Mouse (Mus musculus) B cell, adult 2 months (primary cell): ENCODE data around the gene Gm17359.
"Not testable (repeated sequence)": the region's sequence is repeated elsewhere in the genome, so short reads cannot be mapped to it uniquely, and the experiment has no call there.

ENCODE experiments used
- DNase-seq, 2 experiments: peaks; one replicate each; pipeline ENCODE4 v3.0.0; 2022

Gm17359 gene

GRCm38 (mm10) chr3:79416944-79417680 lies 80.7 kb downstream of the Gm17359 start:
- DNase-seq, result no peak

DNA sequence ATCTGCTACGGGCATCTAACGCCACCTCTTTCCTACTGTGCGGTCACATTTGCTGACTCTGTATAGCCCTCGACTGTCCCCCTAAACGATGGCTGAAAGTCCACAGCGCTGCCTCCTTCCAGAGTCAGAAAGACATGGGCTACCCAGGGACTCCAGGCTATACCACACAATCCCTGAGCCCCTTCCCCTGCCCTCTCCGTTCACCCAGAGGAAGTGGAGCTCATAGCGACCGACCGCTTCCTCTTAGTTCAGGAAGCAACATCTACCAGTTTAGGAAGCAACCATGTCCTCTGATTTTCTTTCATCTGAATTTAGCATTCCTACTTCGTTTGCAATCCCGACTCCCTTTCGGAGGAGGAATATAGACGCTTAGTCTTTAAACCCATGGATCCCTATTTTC lies 82.5 kb downstream of the Gm17359 start:
- DNase-seq, result no peak

- no peak for DNase-seq
Measured at GRCm38 (mm10) chr3:79425441-79425840, 89.0 kb downstream of the Gm17359 start.

GRCm38 (mm10) chr3:79433593-79433992 lies 97.1 kb downstream of the Gm17359 start:
- no peak for DNase-seq

GRCm38 (mm10) chr3:79434436-79434835 lies 98.0 kb downstream of the Gm17359 start:
- DNase-seq, result no peak

GRCm38 (mm10) chr3:79434985-79435384 lies 98.5 kb downstream of the Gm17359 start:
- no peak for DNase-seq

GRCm38 (mm10) chr3:79436186-79436585 lies 99.7 kb downstream of the Gm17359 start:
- no peak for DNase-seq

- DNase-seq, result no peak
Measured at GRCm38 (mm10) chr3:79438276-79438675, 101.8 kb downstream of the Gm17359 start.

DNA sequence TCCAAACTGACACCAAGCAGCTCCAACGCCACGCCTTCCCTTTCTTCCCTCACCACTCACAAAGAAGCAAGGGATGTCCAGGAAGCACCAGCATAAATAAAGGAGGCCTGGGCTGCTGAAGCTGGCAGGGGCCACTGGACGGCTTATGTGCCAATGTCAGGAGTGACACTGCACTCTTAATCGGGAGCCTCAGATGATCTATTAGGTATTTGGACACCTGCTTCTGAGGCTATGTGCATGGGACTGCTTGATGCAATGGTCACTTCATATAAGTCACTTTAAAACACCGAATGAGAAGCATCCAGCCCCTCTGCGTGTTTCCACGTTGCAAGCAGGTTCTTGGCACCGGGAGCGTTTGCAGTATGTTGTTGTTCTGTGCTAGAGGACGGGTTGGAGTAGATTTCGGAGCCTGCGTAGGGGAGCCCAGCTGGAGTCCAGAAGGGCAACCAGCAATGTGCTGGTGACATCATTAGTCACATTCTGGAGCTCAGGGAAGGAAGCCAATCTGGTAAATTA lies 104.6 kb downstream of the Gm17359 start:
- DNase-seq, result no peak

GRCm38 (mm10) chr3:79443850-79444249 lies 107.4 kb downstream of the Gm17359 start:
- no peak for DNase-seq

DNA sequence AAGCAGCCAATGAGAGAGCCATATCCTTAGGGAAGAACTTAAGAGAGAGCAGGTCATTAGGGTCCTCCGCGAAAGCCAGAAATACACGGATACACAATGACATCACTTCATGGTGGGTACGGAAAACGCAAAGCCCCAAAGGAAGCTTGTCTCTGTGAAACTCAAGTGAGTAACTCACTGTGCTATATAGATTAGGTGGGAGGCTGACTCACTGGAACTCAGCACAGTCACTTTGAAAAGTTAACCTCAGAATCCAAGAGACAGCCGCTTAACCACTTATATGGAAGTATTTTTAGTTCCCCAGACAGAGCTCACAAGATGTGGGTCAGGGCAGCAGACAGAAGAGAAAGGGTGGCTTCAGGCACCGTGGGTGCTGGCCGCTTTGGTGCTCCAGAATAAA lies 108.6 kb downstream of the Gm17359 start:
- DNase-seq, result no peak

DNA sequence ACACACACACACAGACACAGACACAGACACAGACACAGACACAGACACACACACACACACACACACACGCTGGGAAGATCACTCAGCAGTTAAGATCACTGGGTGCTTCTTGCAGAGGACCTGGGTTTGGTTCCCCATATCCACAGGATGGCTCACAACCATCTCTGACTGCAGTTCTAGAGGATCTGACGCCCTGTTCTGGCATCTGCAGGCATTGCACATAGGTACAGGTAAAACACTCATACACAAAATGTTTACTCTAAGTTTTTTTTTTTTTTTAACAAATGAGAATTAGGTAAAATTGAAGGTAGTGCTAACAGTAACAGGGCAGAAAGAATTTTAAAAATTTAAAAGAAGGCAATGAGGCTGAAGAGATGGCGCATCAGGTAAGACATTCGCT lies 109.7 kb downstream of the Gm17359 start:
- DNase-seq, result no peak

- DNase-seq, result not testable (repeated sequence)
Measured at GRCm38 (mm10) chr3:79446648-79447047, 110.2 kb downstream of the Gm17359 start.

DNA sequence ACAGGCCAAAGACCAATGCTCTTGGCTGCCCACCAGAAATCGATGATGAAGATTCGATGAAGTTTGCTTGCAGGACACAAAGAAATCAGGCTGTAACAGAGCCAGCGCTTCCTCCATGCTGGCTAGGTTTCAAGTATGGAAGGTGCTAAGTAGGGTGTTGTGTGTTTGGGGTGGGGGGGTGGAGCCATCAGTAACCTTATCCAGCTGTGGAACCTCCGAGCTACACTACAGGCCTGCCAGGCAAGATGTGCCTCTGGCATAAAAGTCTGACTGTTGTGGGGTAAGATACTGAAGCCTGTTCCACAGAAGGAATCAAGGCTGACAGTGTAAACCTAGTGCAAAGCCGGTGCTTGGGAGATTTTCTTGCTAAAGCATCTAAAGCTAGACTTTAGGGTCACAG lies 112.0 kb downstream of the Gm17359 start:
- DNase-seq, result no peak

DNA sequence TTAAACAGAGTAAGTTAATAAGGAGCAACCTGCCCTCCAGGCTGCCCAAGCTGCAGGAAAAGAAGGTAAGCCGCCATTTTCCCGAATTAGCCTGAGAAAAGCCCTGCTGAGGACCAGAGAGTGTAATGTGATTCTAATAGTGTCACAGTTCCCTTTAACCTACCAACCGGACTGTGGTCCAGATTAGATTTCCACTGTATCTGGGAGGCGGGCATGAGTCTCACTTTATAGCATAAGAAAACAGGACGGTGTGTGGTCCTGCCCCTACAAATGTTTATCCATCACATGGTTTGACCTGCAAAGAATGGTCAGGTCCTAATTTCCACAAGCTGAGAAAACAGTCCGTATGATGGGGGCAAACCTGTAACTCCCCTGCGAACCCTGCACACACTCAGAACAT lies 112.9 kb downstream of the Gm17359 start:
- no peak for DNase-seq

DNA sequence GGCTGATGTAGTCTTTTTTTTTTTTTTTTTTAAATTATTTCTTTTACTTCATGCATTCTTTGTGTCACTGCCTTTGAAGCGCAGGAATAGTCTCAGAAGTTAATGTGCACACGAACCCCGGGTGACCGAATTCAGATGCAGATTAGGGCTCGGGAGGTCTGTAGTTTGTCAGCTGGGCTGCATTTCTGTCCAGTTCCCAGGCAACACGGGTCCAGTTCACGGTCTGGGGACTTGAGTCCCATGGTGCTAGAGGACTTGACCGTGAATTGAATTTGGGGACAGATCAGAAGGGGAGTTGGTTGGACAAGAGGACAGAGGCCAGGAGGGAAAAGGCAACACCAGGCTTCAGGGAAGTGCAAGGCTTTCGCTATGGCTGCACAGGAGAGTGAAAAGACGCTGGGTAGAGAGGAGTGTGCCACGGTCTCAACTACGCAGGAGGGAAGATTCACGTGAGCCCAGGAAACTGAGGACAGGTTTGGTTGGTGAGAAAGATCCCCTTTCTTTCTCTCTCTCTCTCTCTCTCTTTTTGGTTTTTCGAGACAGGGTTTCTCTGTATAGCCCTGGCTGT lies 116.3 kb downstream of the Gm17359 start:
- DNase-seq, result no peak

- DNase-seq, result no peak
Measured at GRCm38 (mm10) chr3:79455761-79456160, 119.3 kb downstream of the Gm17359 start.

DNA sequence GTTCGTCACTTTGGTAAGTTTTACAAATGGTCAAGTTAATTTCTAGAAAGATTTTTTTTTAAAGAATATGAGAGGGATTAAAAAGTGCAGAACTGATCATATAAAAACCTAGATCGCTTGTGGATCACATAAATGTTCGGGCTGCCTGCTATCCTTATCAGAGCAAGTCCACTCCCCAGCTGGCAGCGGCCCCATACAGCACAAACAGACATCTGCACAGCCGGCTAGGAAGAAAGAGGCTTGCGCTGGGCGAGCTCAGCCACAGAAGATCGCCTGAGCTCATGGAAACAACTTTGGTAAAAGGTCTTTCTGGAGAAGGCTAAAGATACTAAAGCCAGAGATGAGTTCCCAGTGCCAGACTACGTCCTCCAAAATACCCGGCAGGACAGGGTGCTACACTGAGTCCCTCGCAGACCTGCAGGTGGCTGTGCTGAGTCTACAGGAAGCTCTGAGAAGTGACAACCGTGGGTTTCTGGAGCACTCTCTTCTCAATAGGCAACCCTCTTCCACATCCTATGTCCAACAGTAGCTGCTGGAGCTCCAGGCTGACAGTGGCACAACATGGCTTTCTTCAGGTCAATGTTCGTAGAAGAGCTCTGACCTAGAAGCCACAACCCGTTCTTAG lies 122.3 kb downstream of the Gm17359 start:
- DNase-seq, result no peak

DNA sequence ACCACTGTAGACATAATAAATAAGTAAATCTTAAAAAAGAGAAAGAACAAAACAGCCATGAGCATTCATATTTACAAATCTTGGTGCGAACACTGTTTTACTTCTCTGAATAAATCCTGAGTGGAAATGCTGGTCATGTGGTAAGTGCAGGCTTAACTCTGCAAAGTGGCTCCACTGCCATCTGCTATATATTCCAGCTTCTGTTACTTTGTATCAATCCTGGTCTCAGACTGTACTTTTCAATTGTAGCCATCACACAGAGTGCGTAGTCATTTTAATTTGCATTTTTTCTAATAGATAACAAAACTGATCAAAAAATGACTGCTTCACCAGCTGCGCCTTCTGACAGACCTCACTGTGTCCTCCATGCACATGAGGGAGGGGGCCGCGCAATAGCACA lies 133.0 kb downstream of the Gm17359 start:
- no peak for DNase-seq

DNA sequence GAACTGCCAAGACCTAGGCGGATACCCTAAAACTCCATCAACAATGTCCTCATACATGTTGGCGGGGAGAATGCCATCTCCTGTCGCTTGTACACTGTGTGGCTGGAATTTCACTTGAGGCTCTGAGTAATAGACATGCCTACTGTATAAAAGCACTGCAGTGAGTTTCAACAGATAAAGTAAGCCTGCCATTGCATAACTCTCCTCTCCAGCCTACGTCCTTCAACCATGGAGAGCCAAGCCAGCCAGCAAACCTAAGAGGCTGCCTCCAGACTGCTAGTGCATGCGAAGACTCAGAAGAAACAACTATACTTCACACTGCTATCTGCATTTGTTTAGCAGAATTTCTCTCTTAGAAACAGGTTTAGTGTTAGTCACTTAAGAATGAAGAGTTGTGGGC lies 135.9 kb downstream of the Gm17359 start:
- no peak for DNase-seq

GRCm38 (mm10) chr3:79474911-79475310 lies 138.4 kb downstream of the Gm17359 start:
- no peak for DNase-seq

GRCm38 (mm10) chr3:79475980-79476379 lies 139.5 kb downstream of the Gm17359 start:
- no peak for DNase-seq

- DNase-seq, result no peak
Measured at GRCm38 (mm10) chr3:79478400-79478799, 141.9 kb downstream of the Gm17359 start.

DNA sequence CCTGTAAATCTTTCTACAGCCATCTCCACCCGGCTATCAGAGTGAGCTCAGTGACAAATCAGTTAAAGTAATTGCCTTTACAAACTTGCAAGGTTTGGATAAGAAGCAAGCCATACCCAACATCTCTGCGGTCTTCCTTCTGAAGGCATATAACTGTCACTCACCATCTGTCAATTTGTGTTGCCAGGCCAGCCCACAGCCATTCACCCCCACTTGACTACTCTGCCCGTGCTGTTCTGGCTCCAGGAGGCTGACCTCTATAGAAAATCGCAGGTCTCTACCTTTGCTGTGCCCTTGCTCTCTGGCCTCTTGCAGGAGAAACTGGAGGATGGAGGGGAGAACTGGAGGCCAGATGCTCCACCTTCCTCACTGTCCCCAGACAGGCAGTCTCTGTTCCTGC lies 142.4 kb downstream of the Gm17359 start:
- no peak for DNase-seq
